Mouse (Mus musculus): ENCODE measurements at regions not wholly inside any gene's neighbourhood (a gene's known extent, or its start where the extent isn't known, plus 50 kb on each side); places are given as distances from the start of the nearest gene placed in this dataset.
A peak's percentile ranks its signal among the peaks of the same experiment; 100 is the strongest.

GRCm38 (mm10) chrX:53976273-53977135 is 179.0 kb upstream of the Xlr start:
- peak overlapping the region; percentile 52 for H3K4me3 ChIP-seq
- H3K9ac ChIP-seq: 0 out of 2 replicates have a peak overlapping the region, but pooled peaks have one; percentile 19
- H3K9me3 ChIP-seq: no peaks in the 10 kb centered on the region
- H3K27ac ChIP-seq (replicated peaks): no peak overlapping the region
- H3K4me1 ChIP-seq: no peaks in the 10 kb centered on the region
- no peak for ATAC-seq (ENCODE audit: extremely low read depth, insufficient number of reproducible peaks, low FRiP score, low TSS enrichment)
- WGBS: 17% methylated on average over 33 of the region's 42 CpGs
- peak overlapping the region; percentile 78 for H3K4me2 ChIP-seq
- peaks cover 21% of the 10 kb centered on the region for H3K27me3 ChIP-seq (replicated peaks)
- no peaks in the 10 kb centered on the region for H3K36me3 ChIP-seq

GRCm38 (mm10) chrX:53975545-53976272 is 178.2 kb upstream of the Xlr start:
- WGBS: 16% methylated on average over 22 of the region's 28 CpGs

GRCm38 (mm10) chrX:53974732-53975544 is 177.4 kb upstream of the Xlr start:
- Histone ChIP-seq H3K36me3 (no peaks in the 10 kb centered on the region), H3K27me3 (replicated peaks) (peaks cover 21% of the 10 kb centered on the region), H3K4me1 (no peaks in the 10 kb centered on the region), H3K9me3 (no peaks in the 10 kb centered on the region), H3K4me3 (peak overlapping the region; percentile 52), H3K9ac (peak overlapping the region; percentile 58), H3K27ac (replicated peaks) (no peak overlapping the region), H3K4me2 (peak overlapping the region; percentile 78)
- no peak for ATAC-seq (ENCODE audit: extremely low read depth, insufficient number of reproducible peaks, low FRiP score, low TSS enrichment)
- WGBS: 15% methylated on average over 52 of the region's 52 CpGs

More at GRCm38 (mm10) chrX:53975545-53976272, 178.2 kb upstream of the Xlr start:
- Histone ChIP-seq H3K9ac (no peak overlapping the region), H3K27me3 (replicated peaks) (peaks cover 21% of the 10 kb centered on the region), H3K27ac (replicated peaks) (no peak overlapping the region), H3K4me1 (no peaks in the 10 kb centered on the region), H3K9me3 (no peaks in the 10 kb centered on the region), H3K36me3 (no peaks in the 10 kb centered on the region), H3K4me3 (peak overlapping the region; percentile 52), H3K4me2 (peak overlapping the region; percentile 78)
- ATAC-seq (ENCODE audit: extremely low read depth, insufficient number of reproducible peaks, low FRiP score, low TSS enrichment): no peak
